Comparison of ENCODE assay signal across 24 mouse cellular contexts in the genomic region with DNA sequence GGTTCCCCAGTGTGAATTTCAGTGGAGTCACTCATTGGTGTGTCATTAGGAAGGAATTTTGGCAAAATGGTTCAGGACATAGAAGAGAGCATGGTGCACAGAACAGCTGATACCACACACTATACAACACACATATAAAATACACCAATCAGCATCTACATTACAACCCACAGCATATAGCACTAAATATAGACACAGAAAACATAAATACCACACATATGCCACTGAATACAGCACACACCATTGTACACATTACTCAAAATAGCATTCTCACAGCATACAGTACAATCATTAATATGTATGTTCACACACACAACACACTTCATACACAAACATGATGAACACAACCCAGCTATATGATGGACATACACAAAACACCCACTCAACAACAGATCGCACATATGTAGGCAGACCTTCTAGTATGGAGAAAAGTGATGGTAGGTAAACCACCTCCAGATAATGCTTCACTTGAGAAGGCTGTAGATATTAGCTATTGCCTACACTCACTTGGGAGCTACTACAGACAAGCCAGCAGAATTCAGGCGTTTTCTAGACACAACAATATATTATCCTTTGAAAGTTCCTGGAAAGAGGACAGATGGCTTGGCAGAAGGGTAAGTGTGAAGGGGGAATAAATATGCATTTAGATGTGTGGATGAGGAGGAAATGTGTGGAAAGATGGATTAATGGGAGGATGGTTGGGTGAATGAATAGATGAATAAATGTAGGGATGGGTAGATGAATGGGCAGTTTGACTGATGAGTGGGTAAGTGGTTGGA.
"Had no signal": no experiment of that assay in that cellular context is flagged by ENCODE, and none has a peak within 500 bp of the region (broad histone marks: within the 10 kb centered on the region; RNA-seq: fewer than 3 reads in every experiment).

No protein-coding gene starts in this region.

- H3K27ac ChIP-seq: kidney, embryonic 15.5 days; left cerebral cortex, adult 2 months; limb, embryonic 12.5 days; limb, embryonic 15.5 days; liver, embryonic 14.5 days; midbrain, embryonic 10.5 days; midbrain, embryonic 13.5 days; neural tube, embryonic 13.5 days; stomach, embryonic 15.5 days had no signal

- H3K4me1 ChIP-seq: kidney, embryonic 15.5 days; limb, embryonic 12.5 days; limb, embryonic 15.5 days; midbrain, embryonic 10.5 days; midbrain, embryonic 13.5 days; neural tube, embryonic 13.5 days; stomach, embryonic 15.5 days had no signal

- ATAC-seq: liver, postnatal 0 days; lung, postnatal 0 days; midbrain, embryonic 13.5 days; midbrain, embryonic 16.5 days had no signal

- DNase-seq: kidney, postnatal 10 days; kidney, postnatal 36 days; layer of hippocampus, postnatal 36 days; liver, postnatal 0 days; lung, embryonic 14.5 days; lung, postnatal 36 days; retina, postnatal 1 day; right cerebral cortex, postnatal 4 days; thymus, adult 18-20 months; thymus, postnatal 36 days had no signal

- H3K9me3 ChIP-seq: kidney, embryonic 15.5 days; limb, embryonic 12.5 days; limb, embryonic 15.5 days; megakaryocyte, embryonic 14.5 days; midbrain, embryonic 10.5 days; midbrain, embryonic 13.5 days; neural tube, embryonic 13.5 days; stomach, embryonic 15.5 days had no signal

- H3K9ac ChIP-seq: kidney, embryonic 15.5 days; limb, embryonic 12.5 days; limb, embryonic 15.5 days; liver, embryonic 14.5 days; liver, postnatal 0 days; lung, embryonic 14.5 days; midbrain, embryonic 13.5 days; neural tube, embryonic 13.5 days; stomach, embryonic 15.5 days had no signal

- H3K27me3 ChIP-seq: stomach, embryonic 15.5 days had no signal

- H3K4me3 ChIP-seq: kidney, embryonic 15.5 days; left cerebral cortex, adult 2 months; limb, embryonic 12.5 days; limb, embryonic 15.5 days; megakaryocyte, embryonic 14.5 days; midbrain, embryonic 10.5 days; midbrain, embryonic 13.5 days; myocyte; neural tube, embryonic 13.5 days; stomach, embryonic 15.5 days had no signal

- H3K36me3 ChIP-seq: kidney, embryonic 15.5 days; limb, embryonic 12.5 days; limb, embryonic 15.5 days; midbrain, embryonic 10.5 days; midbrain, embryonic 13.5 days; neural tube, embryonic 13.5 days; stomach, embryonic 15.5 days had no signal

- H3K4me2 ChIP-seq: kidney, embryonic 15.5 days; limb, embryonic 12.5 days; limb, embryonic 15.5 days; liver, embryonic 11.5 days; lung, embryonic 14.5 days; midbrain, embryonic 13.5 days; neural tube, embryonic 13.5 days; stomach, embryonic 15.5 days had no signal
